Mouse (Mus musculus): ENCODE measurements around the gene Sim2. TPM values are rescaled to one million over a fixed set of nuclear protein-coding genes. Genes with fewer than 3 reads are reported as not detected.

Gene Sim2
- polyA plus RNA-seq (2015; fragmentation: Nextera tagmentation; extraction: Ambion mirVana): not detected in 2 replicates

GRCm38 (mm10) chr16:94084711-94085602 is at the start of gene Sim2:
TSS of gene Sim2 (plus strand) at chr16:94084931.

Other genes with a start within 250 kb of the Sim2 start
- 52.8 and 60.7 TPM in 2 replicates for gene Chaf1b, start 201.0 kb upstream of the Sim2 start, polyA plus RNA-seq (2015; fragmentation: Nextera tagmentation; extraction: Ambion mirVana)
- gene Cldn14, start 76.1 kb upstream of the Sim2 start, polyA plus RNA-seq (2015; fragmentation: Nextera tagmentation; extraction: Ambion mirVana): not detected in 2 replicates
- gene Hlcs, start 228.6 kb downstream of the Sim2 start, polyA plus RNA-seq (2015; fragmentation: Nextera tagmentation; extraction: Ambion mirVana): 4.2 and 4.3 TPM in 2 replicates
- gene Ripply3, start 243.5 kb downstream of the Sim2 start, polyA plus RNA-seq (2015; fragmentation: Nextera tagmentation; extraction: Ambion mirVana): 2.0 TPM in 2 replicates

All from spleen, postnatal 0 days (tissue).